Mouse (Mus musculus) hindbrain, embryonic 16.5 days (tissue): Measurements from ENCODE around the gene Aqp5. TPM values are rescaled to one million over a fixed set of nuclear protein-coding genes. Genes with fewer than 3 reads are reported as not detected.

Experiments
- ATAC-seq: fragments of 200-750 bp; cut with Nextera tagmentation; 2 replicates; pipeline ENCODE4 v1.8.0; 2017; ENCODE audit warnings: moderate TSS enrichment, moderate library complexity
- H3K27ac ChIP-seq: fragments of 300-500 bp; sonication (generic); 2 replicates; pipeline ENCODE4 v1.5.1; 2014; ENCODE audit warnings: low read depth, mild to moderate bottlenecking, control low read depth, low read length, moderate library complexity
- H3K27me3 ChIP-seq: fragments of 300-500 bp; sonication (generic); replicated peaks from 2 replicates; pipeline ENCODE4 v1.6.1; 2014; ENCODE audit warnings: low read length; ENCODE audit not compliant: control insufficient read depth, insufficient read depth
- H3K36me3 ChIP-seq: fragments of 300-500 bp; sonication (generic); 2 replicates; pipeline ENCODE4 v1.6.1; 2014; ENCODE audit warnings: mild to moderate bottlenecking, low read length, moderate library complexity, mixed read lengths; ENCODE audit not compliant: control insufficient read depth, insufficient read depth
- H3K4me1 ChIP-seq: fragments of 300-500 bp; sonication (generic); 2 replicates; pipeline ENCODE4 v1.6.1; 2014; ENCODE audit warnings: low read depth, low read length; ENCODE audit not compliant: control insufficient read depth, insufficient read depth
- H3K4me2 ChIP-seq: fragments of 300-500 bp; sonication (generic); 2 replicates; pipeline ENCODE4 v1.6.1; 2014; ENCODE audit warnings: mild to moderate bottlenecking, low read length, control low read depth, moderate library complexity
- H3K4me3 ChIP-seq: fragments of 300-500 bp; sonication (generic); 2 replicates; pipeline ENCODE4 v1.5.1; 2014; ENCODE audit warnings: mild to moderate bottlenecking, low read length, control low read depth, moderate library complexity
- H3K9ac ChIP-seq: fragments of 300-500 bp; sonication (generic); 2 replicates; pipeline ENCODE4 v1.6.1; 2014; ENCODE audit warnings: low read depth, mild to moderate bottlenecking, control low read depth, low read length, moderate library complexity
- H3K9me3 ChIP-seq: fragments of 300-500 bp; sonication (generic); 2 replicates; pipeline ENCODE4 v1.6.1; 2014; ENCODE audit warnings: mild to moderate bottlenecking, low read length, moderate library complexity; ENCODE audit not compliant: control insufficient read depth
- WGBS: fragments of 180-500 bp; shearing (Covaris S2); extraction: QIAGEN DNeasy Blood & Tissue Kit; methylation state at CpG from one replicate; pipeline ENCODE4 v1.1.7; 2014; 5-methylcytosine and 5-hydroxymethylcytosine counted together
- polyA plus RNA-seq: library from polyadenylated mRNA; unstranded; fragments of >200 nt; fragmentation: Nextera tagmentation; extraction: Ambion mirVana; gene quantifications from 2 replicates; pipeline ENCODE4 v1.2.1, GENCODE M21; 2015

The Aqp5 gene
- polyA plus RNA-seq, 1 experiment from 2014 or later: 0.95 TPM

DNA sequence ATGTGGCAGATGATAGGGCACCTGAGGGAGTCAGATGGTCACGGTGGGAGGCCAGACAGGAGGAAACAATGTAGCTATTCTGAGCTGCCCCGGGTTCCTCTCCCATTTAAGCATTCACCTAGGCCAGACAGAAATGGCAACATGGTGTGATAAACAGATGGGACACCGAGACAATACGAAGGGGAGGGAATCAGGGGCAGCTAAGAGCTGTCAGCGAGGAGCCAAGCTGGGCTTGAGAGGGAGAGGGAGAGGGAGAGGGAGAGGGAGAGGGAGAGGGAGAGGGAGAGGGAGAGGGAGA is 11.2 kb downstream of the Aqp5 start:
- WGBS: 7% methylated on average over 5 of the region's 5 CpGs
- H3K9ac ChIP-seq: no peak overlapping the region
- no peak overlapping the region for H3K4me2 ChIP-seq
- peak overlapping the region; percentile 42; the same call in 1 of the 2 replicates for H3K27ac ChIP-seq
- no peaks in the 10 kb centered on the region for H3K36me3 ChIP-seq
- no peaks in the 10 kb centered on the region for H3K9me3 ChIP-seq
- no peak for ATAC-seq
- H3K4me1 ChIP-seq: peaks cover 20% of the 10 kb centered on the region
- H3K4me3 ChIP-seq: no peak overlapping the region
- H3K27me3 ChIP-seq: no peaks in the 10 kb centered on the region

- no peak overlapping the region for H3K9ac ChIP-seq
- no peaks in the 10 kb centered on the region for H3K27me3 ChIP-seq
- no peak overlapping the region for H3K4me3 ChIP-seq
- no peak overlapping the region for H3K27ac ChIP-seq
- ATAC-seq: no peak
- H3K4me2 ChIP-seq: no peak overlapping the region
- H3K4me1 ChIP-seq: peaks cover 21% of the 10 kb centered on the region
- H3K36me3 ChIP-seq: no peaks in the 10 kb centered on the region
- 59% methylated on average over 17 of the region's 17 CpGs for WGBS
- no peaks in the 10 kb centered on the region for H3K9me3 ChIP-seq
Measured at GRCm38 (mm10) chr15:99602206-99602820, 11.7 kb downstream of the Aqp5 start.

GRCm38 (mm10) chr15:99603216-99603615 is 12.6 kb downstream of the Aqp5 start:
- no peaks in the 10 kb centered on the region for H3K36me3 ChIP-seq
- 81% methylated on average over 7 of the region's 7 CpGs for WGBS
- ATAC-seq: no peak
- H3K9ac ChIP-seq: no peak overlapping the region
- H3K4me3 ChIP-seq: no peak overlapping the region
- no peaks in the 10 kb centered on the region for H3K9me3 ChIP-seq
- no peaks in the 10 kb centered on the region for H3K27me3 ChIP-seq
- H3K4me1 ChIP-seq: peaks cover 30% of the 10 kb centered on the region
- H3K27ac ChIP-seq: no peak overlapping the region
- H3K4me2 ChIP-seq: no peak overlapping the region

DNA sequence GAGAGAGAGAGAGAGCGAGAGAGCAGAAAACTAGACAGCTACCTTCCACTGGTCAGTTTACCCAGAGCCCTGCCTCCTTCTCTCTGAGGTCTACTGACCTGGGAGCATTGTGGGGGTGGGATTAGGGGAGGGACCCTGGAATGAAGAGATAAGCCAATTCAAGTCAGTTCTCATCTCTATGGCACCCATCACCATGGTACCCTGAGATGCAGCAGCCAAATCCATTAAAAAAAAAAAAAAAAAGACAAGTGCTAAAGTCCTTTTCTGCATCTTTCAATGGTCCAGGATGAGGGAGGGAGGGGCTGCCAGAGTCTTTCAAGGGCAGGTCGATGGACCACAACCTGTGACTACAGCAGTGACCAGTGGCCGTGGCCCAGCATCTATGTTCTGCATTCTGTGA is 15.0 kb downstream of the Aqp5 start:
- no peak for ATAC-seq
- no peaks in the 10 kb centered on the region for H3K9me3 ChIP-seq
- no peaks in the 10 kb centered on the region for H3K27me3 ChIP-seq
- no peak overlapping the region for H3K9ac ChIP-seq
- H3K36me3 ChIP-seq: no peaks in the 10 kb centered on the region
- H3K4me1 ChIP-seq: peaks cover 19% of the 10 kb centered on the region
- no peak overlapping the region for H3K4me3 ChIP-seq
- H3K4me2 ChIP-seq: no peak overlapping the region
- WGBS: 63% methylated on average over 3 of the region's 3 CpGs
- no peak overlapping the region for H3K27ac ChIP-seq

DNA sequence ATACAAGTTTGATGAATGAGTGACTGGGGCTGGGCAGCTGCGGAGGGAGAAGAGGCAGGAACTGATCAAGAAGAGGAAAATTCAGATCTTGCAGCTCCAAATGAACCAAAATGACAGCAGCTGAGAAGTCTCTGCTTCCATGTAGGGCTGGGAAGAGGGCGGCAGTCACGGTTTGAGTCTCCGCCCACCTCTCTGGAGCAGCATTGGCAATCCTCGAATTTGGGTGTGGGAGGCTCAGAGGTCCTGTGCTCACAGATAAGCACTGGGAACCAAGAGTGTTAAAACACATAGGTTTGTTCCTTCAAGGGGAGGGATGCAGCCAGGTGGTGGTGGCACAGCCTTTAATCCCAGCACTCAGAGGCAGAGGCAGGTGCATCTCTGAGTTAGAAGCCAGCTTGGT is 15.9 kb downstream of the Aqp5 start:
- no peak overlapping the region for H3K9ac ChIP-seq
- H3K27me3 ChIP-seq: no peaks in the 10 kb centered on the region
- no peaks in the 10 kb centered on the region for H3K9me3 ChIP-seq
- 31% methylated on average over 5 of the region's 5 CpGs for WGBS
- no peak overlapping the region for H3K4me2 ChIP-seq
- no peak overlapping the region for H3K4me3 ChIP-seq
- no peak for ATAC-seq
- H3K4me1 ChIP-seq: peaks cover 23% of the 10 kb centered on the region
- no peak overlapping the region for H3K27ac ChIP-seq
- no peaks in the 10 kb centered on the region for H3K36me3 ChIP-seq

GRCm38 (mm10) chr15:99607388-99608113 is 17.0 kb downstream of the Aqp5 start:
- H3K27me3 ChIP-seq: no peaks in the 10 kb centered on the region
- no peak overlapping the region for H3K4me3 ChIP-seq
- WGBS: 9% methylated on average over 10 of the region's 10 CpGs
- ATAC-seq: peak; percentile 45; the same call in 1 of the 2 replicates
- no peaks in the 10 kb centered on the region for H3K9me3 ChIP-seq
- H3K36me3 ChIP-seq: no peaks in the 10 kb centered on the region
- no peak overlapping the region for H3K9ac ChIP-seq
- peaks cover 21% of the 10 kb centered on the region for H3K4me1 ChIP-seq
- no peak overlapping the region for H3K27ac ChIP-seq
- no peak overlapping the region for H3K4me2 ChIP-seq

DNA sequence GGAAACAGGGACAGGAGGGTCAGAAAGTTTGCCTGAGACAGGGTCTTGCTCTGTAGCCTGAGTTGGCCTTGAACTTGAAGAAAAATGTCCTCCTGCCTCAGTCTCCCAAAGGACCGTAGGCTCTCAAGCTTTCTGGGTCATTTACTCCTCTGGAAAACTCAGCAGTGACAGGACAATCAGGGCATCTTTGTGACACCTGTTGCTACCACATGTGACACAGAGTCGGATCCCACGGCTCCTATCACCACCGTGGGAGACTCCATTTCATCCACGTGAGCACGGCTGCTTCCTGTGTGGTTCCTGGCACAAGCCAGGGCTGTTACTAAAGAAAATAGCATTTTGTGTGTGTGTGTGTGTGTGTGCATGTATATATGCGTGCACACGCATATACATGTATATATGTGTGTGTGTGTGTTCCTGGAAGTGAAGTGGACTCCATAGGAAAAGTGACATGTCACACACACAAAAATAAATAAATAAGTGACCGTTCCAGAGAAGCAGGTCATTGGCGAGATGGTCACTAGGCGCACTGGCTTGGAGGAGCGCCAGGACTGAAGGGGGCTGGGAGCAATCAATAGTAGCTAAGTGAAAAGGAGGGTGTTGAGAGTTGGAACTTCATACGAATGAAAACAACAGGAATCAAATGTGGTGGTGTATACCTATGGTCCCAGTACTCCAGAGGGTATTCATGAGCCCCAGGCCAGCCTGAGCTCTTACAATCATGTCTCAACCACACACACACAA is 18.0 kb downstream of the Aqp5 start:
- no peak overlapping the region for H3K27ac ChIP-seq
- no peaks in the 10 kb centered on the region for H3K9me3 ChIP-seq
- no peaks in the 10 kb centered on the region for H3K27me3 ChIP-seq
- peaks cover 21% of the 10 kb centered on the region for H3K4me1 ChIP-seq
- H3K4me2 ChIP-seq: no peak overlapping the region
- 65% methylated on average over 13 of the region's 13 CpGs for WGBS
- no peaks in the 10 kb centered on the region for H3K36me3 ChIP-seq
- no peak overlapping the region for H3K4me3 ChIP-seq
- H3K9ac ChIP-seq: no peak overlapping the region
- no peak for ATAC-seq

DNA sequence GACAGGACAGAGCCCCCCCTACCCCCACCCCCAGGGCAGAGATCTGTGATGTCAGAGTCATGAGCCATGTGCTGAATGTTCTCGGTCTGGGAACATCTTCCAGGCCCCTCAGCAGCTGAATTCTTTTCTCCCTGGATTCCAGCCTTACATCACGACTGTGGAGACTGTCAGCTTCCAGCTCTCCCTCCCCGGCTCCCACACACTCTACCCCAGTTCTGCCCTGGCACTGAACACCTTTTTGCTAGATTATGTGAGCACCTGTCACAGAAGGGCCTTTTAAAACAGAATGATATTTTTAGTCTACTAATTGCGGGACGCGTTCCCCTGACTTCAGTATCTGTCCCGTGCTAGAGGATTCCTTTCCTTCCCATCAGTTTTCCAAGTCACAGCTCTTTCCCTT is 21.0 kb downstream of the Aqp5 start:
- Histone ChIP-seq H3K4me1 (peaks cover 31% of the 10 kb centered on the region), H3K4me3 (no peak overlapping the region), H3K9me3 (no peaks in the 10 kb centered on the region), H3K27me3 (no peaks in the 10 kb centered on the region), H3K4me2 (no peak overlapping the region), H3K27ac (no peak overlapping the region; the same call in 1 of the 2 replicates), H3K9ac (0 out of 2 replicates have a peak overlapping the region, but pooled peaks have one; percentile 29), H3K36me3 (no peaks in the 10 kb centered on the region)
- no peak for ATAC-seq
- WGBS: 54% methylated on average over 7 of the region's 7 CpGs

DNA sequence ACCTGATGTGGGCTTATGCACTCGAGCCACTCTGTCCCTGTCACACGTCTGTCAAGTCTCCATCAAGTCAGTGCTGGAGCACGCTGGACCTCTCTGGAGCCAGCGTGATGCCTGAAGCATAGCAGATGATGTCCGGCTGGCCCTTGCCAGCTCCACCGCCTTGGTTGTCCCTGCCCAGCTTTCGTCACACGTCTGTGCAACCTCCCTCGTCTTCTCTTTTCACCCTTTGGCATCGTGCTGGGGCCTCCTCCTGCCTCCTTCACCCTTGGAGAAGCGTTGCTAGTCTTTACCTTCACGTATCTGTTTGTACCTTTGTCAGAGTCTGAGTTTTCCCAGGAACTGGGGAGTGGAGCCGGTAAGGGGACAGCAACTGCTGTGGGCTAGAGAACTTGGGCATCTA is 23.7 kb downstream of the Aqp5 start:
- peaks cover 19% of the 10 kb centered on the region for H3K4me1 ChIP-seq
- H3K9ac ChIP-seq: no peak overlapping the region; the same call in 1 of the 2 replicates
- no peaks in the 10 kb centered on the region for H3K9me3 ChIP-seq
- ATAC-seq: no peak
- peak overlapping the region; percentile 40; the same call in 1 of the 2 replicates for H3K4me2 ChIP-seq
- 70% methylated on average over 13 of the region's 13 CpGs for WGBS
- H3K36me3 ChIP-seq: no peaks in the 10 kb centered on the region
- H3K4me3 ChIP-seq: no peak overlapping the region
- H3K27me3 ChIP-seq: no peaks in the 10 kb centered on the region
- peak overlapping the region; percentile 51 for H3K27ac ChIP-seq
